Mouse (Mus musculus) Patski (cell line): ENCODE data around the gene Aoc3. TPM values are rescaled to one million over a fixed set of nuclear protein-coding genes. Genes with fewer than 3 reads are reported as not detected.

ENCODE experiments used
- ATAC-seq: fragments of 100-300 bp; one replicate; pipeline ENCODE4 v1.8.0; 2021
- CTCF ChIA-PET: fragments of 350-600 bp; sonication (Branson Sonifier 250); formaldehyde crosslinking; loops from one replicate; lab custom pipeline; 2022; ENCODE audit warnings: inconsistent platforms; lab: Charles Lee
- POLR2A ChIA-PET: fragments of 350-600 bp; sonication (Branson Sonifier 250); formaldehyde crosslinking; loops from one replicate; lab custom pipeline; 2022; ENCODE audit warnings: antibody characterized with exemption, inconsistent platforms; lab: Charles Lee
- DNase-seq: peaks from one replicate; pipeline ENCODE4 v3.0.0-alpha.2; 2011; ENCODE audit warnings: low read depth, low spot score
- H3K27me3 ChIP-seq: fragments of 371-371 bp; one replicate; pipeline ENCODE4 v1.5.1; 2021
- CTCF ChIP-seq: fragments of 100-300 bp; IDR thresholded peaks from one replicate; pipeline ENCODE4 v1.5.1; 2021
- in situ Hi-C: fragments of 300-500 bp; cut with MboI; formaldehyde crosslinking; loops from 3 replicates; pipeline ENCODE4 v1.11.1; 2018; ENCODE audit warnings: low pct_unique_long_range_greater_than_20kb, mixed read lengths
- polyA plus RNA-seq: library from polyadenylated mRNA; unstranded; gene quantifications from one replicate; pipeline ENCODE4 v1.2.3, GENCODE M21; 2021

Gene Aoc3
- polyA plus RNA-seq = 0.04 TPM

- H3K27me3 ChIP-seq = no peaks in the 10 kb centered on the region
- in situ Hi-C loops = no loop called here
- TF ChIP-seq CTCF = no peak
- POLR2A ChIA-PET = no interaction called here
- CTCF ChIA-PET = no interaction called here
- DNase-seq (no peak), ATAC-seq (no peak)
These were observed at the start of gene Aoc3 for GRCm38 (mm10) chr11:101330371-101330924. Gene Aoc3 (plus strand): TSS chr11:101330605.

- ChIA-PET CTCF (interaction anchor here (1.4 kb wide), 1 partner anchor 29 kb away, joined by 3 read pairs; no protein-coding TSS in a partner anchor), POLR2A (no interaction called here)
- DNase-seq (no peak), ATAC-seq (no peak)
- in situ Hi-C loops = no loop called here
- H3K27me3 ChIP-seq = no peaks in the 10 kb centered on the region
- no peak for TF ChIP-seq CTCF
These were observed 49.6 kb upstream of the Aoc3 start for GRCm38 (mm10) chr11:101280837-101281236.

- ATAC-seq (no peak), DNase-seq (no peak)
- no peaks in the 10 kb centered on the region for H3K27me3 ChIP-seq
- no peak for TF ChIP-seq CTCF
- POLR2A ChIA-PET = interaction anchor here (0.6 to 1.2 kb wide), 2 partner anchors 11 to 22 kb away, joined by 3 read pairs; no protein-coding TSS in a partner anchor
- CTCF ChIA-PET = interaction anchor here (1.0 to 1.3 kb wide), 3 partner anchors 19 to 82 kb away, joined by 3 to 10 read pairs (median 3); partner anchors contain the start of gene Becn1
- in situ Hi-C loops = no loop called here
These were observed 47.5 kb upstream of the Aoc3 start for GRCm38 (mm10) chr11:101282896-101283295.

- TF ChIP-seq CTCF = no peak
- in situ Hi-C loops = no loop called here
- CTCF ChIA-PET = interaction anchor here (1.2 to 1.3 kb wide), 2 partner anchors 18 to 24 kb away, joined by 3 to 10 read pairs; partner anchors contain the start of gene Becn1
These were observed 46.6 kb upstream of the Aoc3 start for GRCm38 (mm10) chr11:101283805-101284204.

GRCm38 (mm10) chr11:101287306-101287705 is 43.1 kb upstream of the Aoc3 start:
- ATAC-seq (no peak), DNase-seq (peak; percentile 13)
- H3K27me3 ChIP-seq = no peaks in the 10 kb centered on the region
- ChIA-PET POLR2A (interaction anchor here (1.2 kb wide), 1 partner anchor 9 kb away, joined by 3 read pairs; the partner anchor contains the start of genes Cntd1 and Coa3), CTCF (no interaction called here)
- in situ Hi-C loops = no loop called here
- TF ChIP-seq CTCF = no peak

More at GRCm38 (mm10) chr11:101283805-101284204, 46.6 kb upstream of the Aoc3 start:
- no peak for DNase-seq
- H3K27me3 ChIP-seq = no peaks in the 10 kb centered on the region
- no peak for ATAC-seq
- POLR2A ChIA-PET = interaction anchor here (0.6 kb wide), 1 partner anchor 12 kb away, joined by 3 read pairs; no protein-coding TSS in a partner anchor

- in situ Hi-C loops = no loop called here
- ATAC-seq = no peak
- ChIA-PET POLR2A (no interaction called here), CTCF (interaction anchor here (1.6 to 2.6 kb wide), 2 partner anchors 10 to 12 kb away, joined by 6 to 10 read pairs; partner anchors contain the start of genes Becn1, Cntd1 and Coa3)
- no peak for DNase-seq
- no peak for TF ChIP-seq CTCF
- no peaks in the 10 kb centered on the region for H3K27me3 ChIP-seq
These were observed 39.2 kb upstream of the Aoc3 start for GRCm38 (mm10) chr11:101291231-101291630.

GRCm38 (mm10) chr11:101295191-101295590 is 35.2 kb upstream of the Aoc3 start:
- no peaks in the 10 kb centered on the region for H3K27me3 ChIP-seq
- DNase-seq = no peak
- in situ Hi-C loops = no loop called here
- ATAC-seq = no peak
- POLR2A ChIA-PET = interaction anchor here (1.5 kb wide), 1 partner anchor 10 kb away, joined by 3 read pairs; no protein-coding TSS in a partner anchor
- TF ChIP-seq CTCF = no peak
- CTCF ChIA-PET = interaction anchor here (1.0 kb wide), 1 partner anchor 16 kb away, joined by 3 read pairs; the partner anchor contains the start of genes Cntd1 and Coa3

GRCm38 (mm10) chr11:101300881-101301280 is 29.5 kb upstream of the Aoc3 start:
- in situ Hi-C loops = loop anchor here (5.0 kb wide), 2 partner anchors 49 to 84 kb away; partner anchors contain the start of gene Vps25
- peak; percentile 71 for TF ChIP-seq CTCF
- no peak for ATAC-seq

GRCm38 (mm10) chr11:101301299-101302003 is 29.0 kb upstream of the Aoc3 start:
- ChIA-PET CTCF (interaction anchor here (0.9 to 3.4 kb wide), 18 partner anchors 9 to 124 kb away, joined by 3 to 33 read pairs (median 6); partner anchors contain the start of genes Cntd1, Coa3, Vps25 and Wnk4), POLR2A (interaction anchor here (0.9 to 2.4 kb wide), 5 partner anchors 41 to 98 kb away, joined by 3 to 17 read pairs (median 3); partner anchors contain the start of genes Vps25 and Wnk4)
- in situ Hi-C loops = loop anchor here (5.0 kb wide), 2 partner anchors 49 to 84 kb away; partner anchors contain the start of gene Vps25
- TF ChIP-seq CTCF = no peak
- DNase-seq = no peak
- peaks cover 12% of the 10 kb centered on the region for H3K27me3 ChIP-seq
- ATAC-seq = peak; percentile 35

More at GRCm38 (mm10) chr11:101300881-101301280, 29.5 kb upstream of the Aoc3 start:
- ChIA-PET POLR2A (interaction anchor here (0.9 to 2.4 kb wide), 4 partner anchors 40 to 97 kb away, joined by 3 to 17 read pairs (median 6); partner anchors contain the start of genes Vps25 and Wnk4), CTCF (interaction anchor here (1.4 to 3.4 kb wide), 9 partner anchors 10 to 124 kb away, joined by 3 to 33 read pairs (median 10); partner anchors contain the start of genes Cntd1, Coa3, Vps25 and Wnk4)
- no peak for DNase-seq
- H3K27me3 ChIP-seq = peaks cover 6% of the 10 kb centered on the region
